Mouse (Mus musculus) adrenal gland, adult (tissue): Measurements from ENCODE around the gene Slc35d1.

Experiments used
- DNase-seq, 2 experiments: peaks; one replicate each; pipeline ENCODE4 v3.0.0; 2022 to 2023; ENCODE audit warnings: low spot score in 1 of 2; ENCODE audit not compliant: inconsistent age in 2 of 2

Slc35d1 gene

GRCm38 (mm10) chr4:103214925-103215820 lies at the start of gene Slc35d1:
TSS of gene Slc35d1 (minus strand) at chr4:103215164.
- peak; percentile 84 to 95 for DNase-seq

DNA sequence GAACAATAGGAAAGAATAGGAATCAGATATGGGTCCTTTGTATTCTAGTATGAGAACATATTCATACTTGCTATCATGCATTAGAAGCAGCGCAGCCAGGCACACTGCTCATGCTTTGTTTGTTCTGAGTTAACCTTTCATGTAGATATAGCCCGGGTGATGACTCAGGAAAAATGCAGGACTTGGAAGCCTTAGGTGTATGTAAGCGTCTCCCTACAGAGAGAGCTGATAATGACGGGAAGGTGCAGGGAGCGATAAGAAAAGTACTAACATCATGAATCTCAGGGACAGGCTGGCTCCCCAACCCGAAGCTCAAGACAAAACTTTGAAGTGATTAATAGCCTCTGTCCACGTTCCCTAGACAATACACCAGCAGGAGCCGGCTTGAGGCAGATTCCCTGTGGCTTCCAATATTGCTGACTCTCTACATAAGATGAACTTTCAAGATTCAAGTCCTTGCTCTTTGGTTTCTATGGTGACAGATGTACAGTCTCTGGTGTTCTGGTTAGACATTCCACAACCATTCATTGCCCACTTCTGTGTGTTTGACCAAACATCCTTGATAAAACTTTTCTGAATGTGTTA lies 48.9 kb upstream of the Slc35d1 start:
- DNase-seq = peak in 1 of 2 experiments; percentile 52

DNA sequence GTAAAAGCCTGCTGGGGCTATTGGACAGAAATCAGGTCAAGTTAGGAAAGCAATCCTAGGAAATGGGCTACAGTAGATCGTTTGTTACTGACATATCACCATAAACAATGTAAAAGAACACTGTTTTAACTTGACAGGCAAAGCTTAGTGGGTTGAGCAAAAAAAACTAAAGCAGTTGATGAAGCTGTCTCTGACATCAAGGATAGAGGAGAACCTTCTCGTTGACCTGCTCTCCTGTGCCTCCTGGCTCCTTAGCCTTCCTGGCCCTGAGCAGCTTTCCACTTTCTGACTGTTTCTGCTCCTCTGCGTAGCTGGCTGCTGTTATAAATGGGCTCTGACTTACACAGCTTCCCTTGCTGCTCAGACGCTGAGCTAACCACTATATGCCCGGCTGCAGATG lies 48.4 kb upstream of the Slc35d1 start:
- peak in 1 of 2 experiments; percentile 52 for DNase-seq

DNA sequence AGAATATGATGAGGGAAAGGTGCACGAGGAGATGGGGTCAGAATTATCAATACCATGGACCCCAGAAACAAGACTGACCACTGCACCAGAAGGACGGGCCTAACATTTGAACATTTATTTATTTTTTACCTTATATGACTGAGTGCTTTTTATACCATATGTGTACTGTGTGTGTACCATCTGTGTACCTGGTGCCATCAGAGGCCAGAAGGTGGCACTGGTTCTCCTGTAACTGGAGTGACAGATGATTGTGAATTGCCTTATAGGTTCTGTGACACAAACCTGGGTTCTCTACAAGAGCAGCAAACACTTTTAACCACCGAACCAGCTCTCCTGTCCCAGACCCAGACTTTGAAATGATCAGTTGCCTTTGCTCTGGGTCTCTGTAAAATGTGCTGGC lies 43.9 kb upstream of the Slc35d1 start:
- DNase-seq = peak in 1 of 2 experiments; percentile 27

- DNase-seq = no peak
Observed at GRCm38 (mm10) chr4:103253846-103254245, 38.9 kb upstream of the Slc35d1 start.

- peak; percentile 59 to 80 for DNase-seq
Observed at GRCm38 (mm10) chr4:103249436-103250085, 34.6 kb upstream of the Slc35d1 start.

GRCm38 (mm10) chr4:103247813-103248212 lies 32.8 kb upstream of the Slc35d1 start:
- no peak for DNase-seq

DNA sequence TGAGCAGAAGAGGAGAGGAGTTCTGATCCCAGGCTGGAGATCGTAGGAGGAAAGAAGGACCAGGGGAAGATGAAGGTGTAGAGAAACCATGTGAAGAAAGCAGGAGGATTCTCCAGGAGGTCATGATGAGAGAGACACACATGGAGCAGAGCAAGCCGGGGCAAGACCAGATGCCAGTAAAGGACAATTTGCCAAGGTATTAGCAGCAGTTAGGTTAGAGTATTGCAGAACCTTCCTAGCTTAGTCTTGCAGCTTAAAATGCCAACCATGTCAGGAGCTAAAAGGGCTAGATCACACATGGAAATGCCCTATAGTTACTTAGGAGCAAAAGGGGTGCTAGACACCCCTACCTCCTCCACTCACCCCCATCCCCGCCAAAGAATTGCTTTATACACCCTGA lies 32.3 kb upstream of the Slc35d1 start:
- DNase-seq = no peak

- no peak for DNase-seq
Observed at GRCm38 (mm10) chr4:103232156-103232555, 17.2 kb upstream of the Slc35d1 start.

DNA sequence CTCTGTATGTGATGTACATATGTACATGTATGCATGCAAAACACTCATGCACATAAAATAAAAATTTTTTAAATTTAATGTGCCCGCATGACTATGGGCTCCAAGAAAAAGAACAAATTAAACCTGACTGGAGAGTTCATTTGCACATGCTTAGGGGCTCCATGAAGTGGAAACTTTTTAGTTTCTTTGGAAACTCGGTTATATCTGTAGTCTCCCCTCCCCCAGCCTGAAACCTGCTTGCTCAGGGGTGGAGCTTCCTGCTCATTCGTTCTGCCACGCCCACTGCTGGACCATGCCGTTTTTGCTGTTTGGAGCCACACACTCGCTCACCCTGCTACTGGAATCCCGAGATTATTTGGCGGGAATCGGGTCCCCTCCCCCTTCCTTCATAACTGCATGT lies 7.9 kb upstream of the Slc35d1 start:
- DNase-seq = no peak

GRCm38 (mm10) chr4:103221789-103222188 lies 6.8 kb upstream of the Slc35d1 start:
- DNase-seq = no peak

- no peak for DNase-seq
Observed at GRCm38 (mm10) chr4:103219011-103219410, 4.0 kb upstream of the Slc35d1 start.

DNA sequence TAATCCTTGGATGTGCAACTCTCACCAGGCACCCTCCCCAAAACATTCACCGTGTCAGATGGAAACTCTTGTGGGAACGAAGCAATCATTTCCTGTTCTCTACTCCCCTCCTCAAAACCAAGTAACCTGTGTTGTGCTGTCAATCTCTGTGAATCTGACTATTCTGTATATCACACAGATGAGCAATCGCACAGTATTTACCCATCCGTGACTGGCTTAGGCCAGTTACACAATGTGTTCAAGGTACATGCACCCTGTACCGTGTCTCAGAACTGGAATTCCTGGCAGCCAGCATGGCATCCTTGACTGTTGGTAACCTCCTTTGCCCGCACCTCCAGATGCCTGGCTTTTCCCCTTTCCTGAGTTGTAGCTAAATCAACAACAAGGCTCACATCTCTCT lies 1.1 kb upstream of the Slc35d1 start:
- DNase-seq = peak in 1 of 2 experiments; percentile 30

- peak; percentile 80 to 93 for DNase-seq
Observed at GRCm38 (mm10) chr4:103214498-103214924, 453 bp downstream of the Slc35d1 start.

DNA sequence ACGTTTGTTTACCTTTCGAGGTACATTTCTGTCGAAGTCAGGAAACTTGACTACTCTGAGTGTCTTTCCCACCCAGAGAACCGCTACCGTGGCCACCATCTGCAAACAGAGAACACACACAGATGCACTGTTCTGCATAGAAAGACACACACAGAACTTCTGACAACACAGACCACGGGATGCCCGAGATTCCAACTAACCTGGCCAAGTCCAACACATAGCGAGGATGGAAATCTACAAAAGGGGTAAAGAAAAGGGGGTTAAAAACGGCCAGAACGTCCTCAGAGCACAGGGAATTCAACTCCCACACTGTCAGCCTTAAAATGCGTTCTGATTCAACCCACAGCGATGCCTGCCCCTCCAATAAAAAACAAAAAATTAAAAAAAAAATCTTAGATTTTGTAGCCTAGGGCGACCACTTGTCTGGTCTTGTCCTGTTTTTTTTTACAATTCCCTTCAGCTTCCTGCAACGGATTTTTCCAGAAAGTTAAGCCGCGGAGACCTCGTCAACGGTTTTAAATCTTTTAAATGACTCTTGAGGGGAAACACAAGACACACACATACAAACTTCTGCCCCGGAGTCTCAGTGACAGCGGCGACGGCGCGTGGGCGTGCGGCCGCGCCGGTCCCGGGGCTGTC lies 986 bp downstream of the Slc35d1 start:
- DNase-seq = peak; percentile 24 to 67

DNA sequence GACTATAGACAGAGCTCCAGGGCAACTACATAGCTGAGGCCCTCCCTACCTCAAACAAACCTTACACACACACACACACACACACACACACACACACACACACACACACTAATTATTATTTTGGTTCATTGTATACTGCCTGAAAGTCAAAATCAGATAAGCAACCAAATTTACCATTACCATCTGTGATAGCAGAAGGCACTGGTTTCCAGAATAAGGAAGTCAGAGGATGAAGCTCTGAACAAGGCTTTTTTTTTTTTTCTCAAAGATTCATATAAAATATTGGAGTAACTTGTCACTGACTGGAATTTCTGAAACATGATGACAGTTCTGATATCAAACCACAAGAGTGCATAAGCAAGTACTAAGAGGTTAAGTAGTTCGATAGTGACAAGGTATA lies 6.4 kb downstream of the Slc35d1 start:
- DNase-seq = no peak

DNA sequence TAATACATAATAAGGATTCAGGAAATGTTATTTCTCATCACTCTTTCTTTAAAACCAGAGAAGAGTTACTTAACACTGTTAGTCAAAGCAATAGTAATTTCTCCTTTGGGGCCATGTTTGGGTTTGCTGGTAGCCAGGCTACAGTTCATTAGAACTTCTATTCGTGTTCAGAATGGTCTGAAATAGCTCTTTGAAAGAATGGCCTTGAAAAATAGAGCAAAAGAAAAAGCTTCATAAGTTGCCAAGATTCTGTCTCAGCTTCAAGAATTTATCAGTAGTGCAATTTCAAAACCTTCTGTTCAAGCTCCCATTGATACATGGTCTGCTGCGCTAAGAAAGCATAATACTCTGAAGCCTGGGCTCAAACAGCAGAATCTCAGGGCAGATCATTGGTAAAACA lies 11.3 kb downstream of the Slc35d1 start:
- peak in 1 of 2 experiments; percentile 75 for DNase-seq

- peak in 1 of 2 experiments; percentile 49 for DNase-seq
Observed at GRCm38 (mm10) chr4:103200046-103200445, 14.9 kb downstream of the Slc35d1 start.

DNA sequence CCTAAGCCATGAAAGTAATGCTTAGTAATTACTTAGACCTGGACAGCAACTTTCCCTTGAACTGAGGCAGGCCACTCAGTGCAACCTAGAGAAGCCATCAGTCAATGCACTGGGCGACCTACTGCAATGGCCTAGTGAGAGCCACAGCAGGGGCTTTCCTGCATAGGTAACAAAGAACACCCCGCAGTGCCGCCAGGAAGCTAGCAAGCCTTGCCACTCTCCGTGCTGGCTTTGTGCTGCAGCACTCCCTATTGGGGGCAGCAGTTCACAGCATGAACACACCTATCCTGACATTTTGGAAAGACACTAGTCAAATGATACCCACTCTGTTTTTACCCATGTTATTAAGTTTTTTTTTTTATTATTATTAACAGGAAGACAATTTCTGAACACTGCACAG lies 15.9 kb downstream of the Slc35d1 start:
- no peak for DNase-seq

- no peak for DNase-seq
Observed at GRCm38 (mm10) chr4:103197401-103197800, 17.6 kb downstream of the Slc35d1 start.

- DNase-seq = no peak
Observed at GRCm38 (mm10) chr4:103192421-103192820, 22.5 kb downstream of the Slc35d1 start.
